Mouse (Mus musculus) stomach, embryonic 15.5 days (tissue): ENCODE measurements around the gene Msrb1. TPM values are rescaled to one million over a fixed set of nuclear protein-coding genes. Genes with fewer than 3 reads are reported as not detected.
"Not testable (repeated sequence)": the region's sequence is repeated elsewhere in the genome, so short reads cannot be mapped to it uniquely, and the experiment has no call there.

ENCODE experiments used
- ATAC-seq: fragments of 200-750 bp; cut with Nextera tagmentation; 2 replicates; pipeline ENCODE4 v1.8.0; 2017; ENCODE audit warnings: low read depth, moderate number of reproducible peaks, moderate TSS enrichment; ENCODE audit not compliant: insufficient read depth, low FRiP score
- H3K27ac ChIP-seq: fragments of 300-500 bp; sonication (generic); 2 replicates; pipeline ENCODE4 v1.5.1; 2015; ENCODE audit warnings: mild to moderate bottlenecking, inconsistent platforms
- H3K27me3 ChIP-seq: fragments of 300-500 bp; sonication (generic); replicated peaks from 2 replicates; pipeline ENCODE4 v1.6.1; 2015; ENCODE audit warnings: inconsistent platforms
- H3K36me3 ChIP-seq: fragments of 300-500 bp; sonication (generic); 2 replicates; pipeline ENCODE4 v1.6.1; 2015; ENCODE audit warnings: inconsistent platforms
- H3K4me1 ChIP-seq: fragments of 300-500 bp; sonication (generic); 2 replicates; pipeline ENCODE4 v1.6.1; 2015; ENCODE audit warnings: inconsistent platforms
- H3K4me2 ChIP-seq: fragments of 300-500 bp; sonication (generic); 2 replicates; pipeline ENCODE4 v1.6.1; 2015; ENCODE audit warnings: mild to moderate bottlenecking, inconsistent platforms
- H3K4me3 ChIP-seq: fragments of 300-500 bp; sonication (generic); replicated peaks from 2 replicates; pipeline ENCODE4 v1.5.1; 2015; ENCODE audit warnings: inconsistent platforms
- H3K9ac ChIP-seq: fragments of 300-500 bp; sonication (generic); 2 replicates; pipeline ENCODE4 v1.6.1; 2015; ENCODE audit warnings: inconsistent platforms
- H3K9me3 ChIP-seq: fragments of 300-500 bp; sonication (generic); 2 replicates; pipeline ENCODE4 v1.6.1; 2016; ENCODE audit warnings: inconsistent platforms
- WGBS: fragments of 180-500 bp; shearing (Covaris S2); methylation state at CpG from one replicate; pipeline ENCODE4 v1.1.7; 2015; 5-methylcytosine and 5-hydroxymethylcytosine counted together
- polyA plus RNA-seq: library from polyadenylated mRNA; unstranded; fragments of >200 nt; fragmentation: Nextera tagmentation; extraction: Ambion mirVana; gene quantifications from 2 replicates; pipeline ENCODE4 v1.2.1, GENCODE M21; 2015

The Msrb1 gene
- polyA plus RNA-seq, 1 experiment from 2014 or later: 37.0 TPM

GRCm38 (mm10) chr17:24721383-24721955, 15.0 kb upstream of the Msrb1 start:
- Histone ChIP-seq H3K36me3 (peaks cover 19% of the 10 kb centered on the region), H3K4me2 (peak overlapping the region; percentile 80), H3K27ac (peak overlapping the region; percentile 26; the same call in 1 of the 2 replicates), H3K4me1 (peaks cover 20% of the 10 kb centered on the region), H3K4me3 (peak overlapping the region; percentile 90), H3K9ac (peak overlapping the region; percentile 41)
- not testable (repeated sequence) for H3K9me3 ChIP-seq, H3K27me3 ChIP-seq, ATAC-seq
- 44% methylated on average over 7 of the region's 7 CpGs for WGBS

- no peak for ATAC-seq
- WGBS: 30% methylated on average over 13 of the region's 13 CpGs
- no peaks in the 10 kb centered on the region for H3K9me3 ChIP-seq
- peak overlapping the region; percentile 80 for H3K4me2 ChIP-seq
- peak overlapping the region; percentile 86; the same call in 1 of the 2 replicates for H3K4me3 ChIP-seq
- H3K4me1 ChIP-seq: peaks cover 20% of the 10 kb centered on the region
- peaks cover 19% of the 10 kb centered on the region for H3K36me3 ChIP-seq
- H3K9ac ChIP-seq: no peak overlapping the region
- H3K27me3 ChIP-seq: no peaks in the 10 kb centered on the region
- H3K27ac ChIP-seq: peak overlapping the region; percentile 90; the same call in 1 of the 2 replicates
Measured at GRCm38 (mm10) chr17:24722220-24722924, 14.1 kb upstream of the Msrb1 start.

DNA sequence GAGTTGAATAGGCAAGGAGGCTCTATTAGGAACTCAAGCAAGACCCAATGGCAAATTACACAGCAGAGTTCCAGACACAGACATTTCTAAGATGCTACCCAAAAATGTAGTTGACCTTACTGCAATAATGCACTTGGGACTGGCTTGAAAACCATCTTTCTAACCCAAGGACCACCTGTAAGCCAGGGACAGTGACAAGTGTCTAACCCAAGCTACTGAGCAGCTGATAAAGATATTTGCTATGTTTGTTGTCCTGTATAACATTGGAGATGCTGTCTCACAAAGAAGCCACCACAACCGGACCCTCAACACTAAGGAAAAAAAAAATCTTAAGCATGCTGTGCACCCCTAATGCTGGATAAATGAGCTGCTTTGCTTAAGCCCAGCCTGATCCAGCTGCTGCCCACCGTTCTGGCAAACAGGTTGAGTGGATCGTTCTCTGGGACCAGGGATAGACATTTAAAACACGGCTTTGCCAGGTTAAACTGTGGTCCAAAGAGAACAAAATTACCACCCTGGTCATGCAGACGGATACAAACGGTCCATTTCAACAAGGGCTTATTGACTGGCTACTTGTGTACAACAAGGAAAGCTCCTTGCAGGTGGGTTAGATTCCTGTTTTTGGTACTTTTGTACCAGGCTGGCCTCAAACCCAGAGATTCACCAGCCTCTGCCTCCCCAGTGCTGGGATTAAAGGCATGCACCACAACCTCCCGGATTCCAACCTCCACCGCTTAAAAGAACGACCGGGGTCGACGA, 13.1 kb upstream of the Msrb1 start:
- 2% methylated on average over 12 of the region's 12 CpGs for WGBS
- Histone ChIP-seq H3K27ac (peak overlapping the region; percentile 90), H3K9ac (peak overlapping the region; percentile 77), H3K4me3 (peak overlapping the region; percentile 86), H3K36me3 (peaks cover 18% of the 10 kb centered on the region), H3K4me1 (peaks cover 20% of the 10 kb centered on the region), H3K27me3 (no peaks in the 10 kb centered on the region), H3K9me3 (no peaks in the 10 kb centered on the region), H3K4me2 (peak overlapping the region; percentile 80)
- ATAC-seq: no peak

GRCm38 (mm10) chr17:24723881-24724180, 12.6 kb upstream of the Msrb1 start:
- Histone ChIP-seq H3K9me3 (no peaks in the 10 kb centered on the region), H3K27me3 (no peaks in the 10 kb centered on the region), H3K4me2 (peak overlapping the region; percentile 80), H3K27ac (peak overlapping the region; percentile 90), H3K36me3 (peaks cover 14% of the 10 kb centered on the region), H3K9ac (peak overlapping the region; percentile 77), H3K4me1 (peaks cover 20% of the 10 kb centered on the region), H3K4me3 (peak overlapping the region; percentile 86)
- ATAC-seq: peak; percentile 3; the same call in 1 of the 2 replicates
- 0% methylated on average over 15 of the region's 15 CpGs for WGBS

- under 1% methylated on average over 30 of the region's 30 CpGs for WGBS
- Histone ChIP-seq H3K9ac (peak within 1 kb of the TSS; percentile 77), H3K4me2 (peak within 1 kb of the TSS; percentile 80), H3K9me3 (no peaks in the 10 kb centered on the region), H3K27ac (peak within 1 kb of the TSS; percentile 90), H3K27me3 (no peaks in the 10 kb centered on the region), H3K4me1 (peaks cover 20% of the 10 kb centered on the region), H3K36me3 (peaks cover 14% of the 10 kb centered on the region), H3K4me3 (peak within 1 kb of the TSS; percentile 86)
- ATAC-seq: peak; percentile 73
Measured at GRCm38 (mm10) chr17:24724184-24724583, 12.3 kb upstream of the Msrb1 start, which contains the start of gene Ndufb10. Gene Ndufb10 (minus strand): TSS chr17:24724478.

- no peak overlapping the region for H3K4me3 ChIP-seq
- H3K27ac ChIP-seq: no peak overlapping the region
- H3K36me3 ChIP-seq: peaks cover 14% of the 10 kb centered on the region
- WGBS: 76% methylated on average over 3 of the region's 3 CpGs
- H3K9ac ChIP-seq: no peak overlapping the region
- ATAC-seq: no peak
- H3K9me3 ChIP-seq: no peaks in the 10 kb centered on the region
- H3K4me2 ChIP-seq: no peak overlapping the region
- peaks cover 20% of the 10 kb centered on the region for H3K4me1 ChIP-seq
- no peaks in the 10 kb centered on the region for H3K27me3 ChIP-seq
Measured at GRCm38 (mm10) chr17:24725637-24726390, 10.6 kb upstream of the Msrb1 start.

- H3K9me3 ChIP-seq: no peaks in the 10 kb centered on the region
- no peak within 1 kb of the TSS for H3K9ac ChIP-seq
- no peaks in the 10 kb centered on the region for H3K27me3 ChIP-seq
- no peak for ATAC-seq
- H3K27ac ChIP-seq: no peak within 1 kb of the TSS
- peaks cover 6% of the 10 kb centered on the region for H3K4me1 ChIP-seq
- H3K4me2 ChIP-seq: no peak within 1 kb of the TSS
- 0 out of 2 replicates have a peak, but pooled peaks cover 2% of the 10 kb centered on the region for H3K36me3 ChIP-seq
- no peak within 1 kb of the TSS for H3K4me3 ChIP-seq
- WGBS: 63% methylated on average over 2 of the region's 2 CpGs
Measured at GRCm38 (mm10) chr17:24727618-24728017, 8.8 kb upstream of the Msrb1 start, which contains the start of gene Rpl3l. Gene Rpl3l (plus strand): TSS chr17:24727820.

- no peaks in the 10 kb centered on the region for H3K27me3 ChIP-seq
- no peak for ATAC-seq
- WGBS: 69% methylated on average over 17 of the region's 17 CpGs
- H3K27ac ChIP-seq: no peak overlapping the region
- H3K4me3 ChIP-seq: no peak overlapping the region
- H3K9ac ChIP-seq: no peak overlapping the region
- no peak overlapping the region for H3K4me2 ChIP-seq
- peaks cover 2% of the 10 kb centered on the region for H3K4me1 ChIP-seq
- H3K36me3 ChIP-seq: no peaks in the 10 kb centered on the region
- H3K9me3 ChIP-seq: no peaks in the 10 kb centered on the region
Measured at GRCm38 (mm10) chr17:24728184-24728583, 8.3 kb upstream of the Msrb1 start.

GRCm38 (mm10) chr17:24729067-24729466, 7.4 kb upstream of the Msrb1 start:
- H3K4me3 ChIP-seq: no peak overlapping the region
- no peaks in the 10 kb centered on the region for H3K4me1 ChIP-seq
- H3K9me3 ChIP-seq: no peaks in the 10 kb centered on the region
- no peak overlapping the region for H3K4me2 ChIP-seq
- H3K36me3 ChIP-seq: no peaks in the 10 kb centered on the region
- no peak overlapping the region for H3K9ac ChIP-seq
- ATAC-seq: no peak
- no peak overlapping the region for H3K27ac ChIP-seq
- H3K27me3 ChIP-seq: no peaks in the 10 kb centered on the region
- 56% methylated on average over 6 of the region's 6 CpGs for WGBS

DNA sequence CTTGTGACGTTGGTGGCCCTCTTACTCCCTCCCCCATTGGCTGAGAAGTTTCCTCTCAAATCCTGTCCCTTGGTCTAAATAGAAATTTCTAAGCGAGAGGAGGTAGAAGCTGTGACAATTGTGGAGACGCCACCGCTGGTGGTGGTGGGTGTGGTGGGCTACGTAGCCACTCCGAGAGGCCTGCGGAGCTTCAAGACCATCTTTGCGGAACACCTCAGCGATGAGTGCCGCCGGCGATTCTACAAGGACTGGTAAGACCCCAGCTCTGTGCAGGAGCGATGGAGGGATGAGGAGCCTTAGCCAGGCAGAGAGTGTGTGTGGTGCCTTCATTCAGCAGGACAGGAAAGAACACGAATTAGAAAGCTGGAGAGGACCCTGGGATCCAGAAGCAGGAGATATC, 5.7 kb upstream of the Msrb1 start:
- no peak for ATAC-seq
- Histone ChIP-seq H3K36me3 (no peaks in the 10 kb centered on the region), H3K4me1 (0 out of 2 replicates have a peak, but pooled peaks cover 3% of the 10 kb centered on the region), H3K4me2 (no peak overlapping the region), H3K4me3 (no peak overlapping the region), H3K27me3 (no peaks in the 10 kb centered on the region), H3K9ac (no peak overlapping the region), H3K27ac (no peak overlapping the region), H3K9me3 (no peaks in the 10 kb centered on the region)
- 81% methylated on average over 14 of the region's 14 CpGs for WGBS

GRCm38 (mm10) chr17:24732233-24732935, 4.1 kb upstream of the Msrb1 start:
- 76% methylated on average over 12 of the region's 12 CpGs for WGBS
- Histone ChIP-seq H3K4me2 (no peak overlapping the region), H3K27me3 (no peaks in the 10 kb centered on the region), H3K9me3 (no peaks in the 10 kb centered on the region), H3K9ac (no peak overlapping the region), H3K36me3 (no peaks in the 10 kb centered on the region), H3K27ac (no peak overlapping the region), H3K4me1 (peaks cover 11% of the 10 kb centered on the region; the same call in 1 of the 2 replicates), H3K4me3 (no peak overlapping the region)
- ATAC-seq: no peak
